Mouse (Mus musculus) midbrain, embryonic 11.5 days (tissue): Measurements from ENCODE around the gene Gpr65. TPM values are rescaled to one million over a fixed set of nuclear protein-coding genes. Genes with fewer than 3 reads are reported as not detected.
A peak's percentile ranks its signal among the peaks of the same experiment; 100 is the strongest.
"Not testable (repeated sequence)": the region's sequence is repeated elsewhere in the genome, so short reads cannot be mapped to it uniquely, and the experiment has no call there.

ENCODE experiments used
- ATAC-seq: fragments of 200-750 bp; cut with Nextera tagmentation; 2 replicates; pipeline ENCODE4 v1.8.0; 2017; ENCODE audit warnings: moderate TSS enrichment, moderate library complexity; ENCODE audit not compliant: low FRiP score
- DNase-seq: peaks from one replicate; pipeline ENCODE4 v3.0.0; 2015; ENCODE audit warnings: low spot score; ENCODE audit errors: missing footprints
- H3K27ac ChIP-seq: fragments of 300-500 bp; sonication (generic); 2 replicates; pipeline ENCODE4 v1.5.1; 2014; ENCODE audit warnings: low read depth, low read length
- H3K27me3 ChIP-seq: fragments of 300-500 bp; sonication (generic); 2 replicates; pipeline ENCODE4 v1.6.1; 2014; ENCODE audit warnings: mild to moderate bottlenecking, low read length, moderate library complexity, mixed read lengths; ENCODE audit not compliant: control insufficient read depth, insufficient read depth
- H3K36me3 ChIP-seq: fragments of 300-500 bp; sonication (generic); 2 replicates; pipeline ENCODE4 v1.6.1; 2014; ENCODE audit warnings: mild to moderate bottlenecking, low read length, moderate library complexity, mixed read lengths; ENCODE audit not compliant: control insufficient read depth, insufficient read depth
- H3K4me1 ChIP-seq: fragments of 300-500 bp; sonication (generic); 2 replicates; pipeline ENCODE4 v1.6.1; 2014; ENCODE audit warnings: low read length; ENCODE audit not compliant: control insufficient read depth, insufficient read depth
- H3K4me2 ChIP-seq: fragments of 300-500 bp; sonication (generic); 2 replicates; pipeline ENCODE4 v1.6.1; 2014; ENCODE audit warnings: mild to moderate bottlenecking, moderate library complexity
- H3K4me3 ChIP-seq: fragments of 300-500 bp; sonication (generic); 2 replicates; pipeline ENCODE4 v1.5.1; 2014; ENCODE audit warnings: low read depth, low read length
- H3K9ac ChIP-seq: fragments of 300-500 bp; sonication (generic); 2 replicates; pipeline ENCODE4 v1.6.1; 2014; ENCODE audit warnings: low read length
- H3K9me3 ChIP-seq: fragments of 300-500 bp; sonication (generic); 2 replicates; pipeline ENCODE4 v1.6.1; 2016; ENCODE audit warnings: low read length; ENCODE audit not compliant: control insufficient read depth
- WGBS: fragments of 180-500 bp; shearing (Covaris S2); extraction: QIAGEN DNeasy Blood & Tissue Kit; methylation state at CpG from one replicate; pipeline ENCODE4 v1.1.7; 2014; 5-methylcytosine and 5-hydroxymethylcytosine counted together
- polyA plus RNA-seq: library from polyadenylated mRNA; unstranded; fragments of >200 nt; fragmentation: Nextera tagmentation; extraction: Ambion mirVana; gene quantifications from 2 replicates; pipeline ENCODE4 v1.2.1, GENCODE M21; 2014

Gene Gpr65
- polyA plus RNA-seq = 0.57 and 0.82 TPM in 2 replicates

- Histone ChIP-seq H3K4me3 (no peak within 1 kb of the TSS), H3K4me2 (no peak within 1 kb of the TSS), H3K27ac (no peak within 1 kb of the TSS), H3K36me3 (no peaks in the 10 kb centered on the region), H3K4me1 (no peaks in the 10 kb centered on the region), H3K9me3 (no peaks in the 10 kb centered on the region), H3K9ac (no peak within 1 kb of the TSS), H3K27me3 (no peaks in the 10 kb centered on the region)
- WGBS = 90% methylated on average over 13 of the region's 13 CpGs
- DNase-seq (peak; percentile 70), ATAC-seq (no peak)
Measured at GRCm38 (mm10) chr12:98268441-98269369, at the start of gene Gpr65. Gpr65 (plus strand) TSS chr12:98268635.

- WGBS = 91% methylated on average over 5 of the region's 5 CpGs
- ATAC-seq = no peak
Measured at GRCm38 (mm10) chr12:98223286-98223685, 45.1 kb upstream of the Gpr65 start.

DNA sequence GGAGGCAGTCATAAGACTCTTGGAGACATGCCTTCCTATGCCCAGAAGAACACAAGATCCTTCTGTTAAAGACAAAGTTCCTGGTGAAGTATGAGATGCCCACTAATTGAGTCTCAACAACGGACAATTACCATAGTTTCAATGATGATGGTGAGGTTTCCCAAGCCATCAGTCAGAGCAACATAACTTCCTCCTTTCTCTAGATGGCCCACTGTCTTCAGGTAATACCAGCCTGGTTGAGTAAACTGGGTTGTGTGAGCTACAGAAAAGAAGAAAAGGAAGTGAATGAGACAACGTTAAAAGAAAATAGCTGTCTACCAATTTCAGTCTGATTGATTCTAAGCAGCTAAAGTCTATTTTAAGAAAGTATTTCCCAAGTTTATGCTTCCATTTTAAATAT is 41.4 kb upstream of the Gpr65 start:
- no peak overlapping the region for H3K9ac ChIP-seq
- no peaks in the 10 kb centered on the region for H3K9me3 ChIP-seq
- DNase-seq (peak; percentile 62), ATAC-seq (no peak)
- H3K4me3 ChIP-seq = no peak overlapping the region
- H3K4me2 ChIP-seq = no peak overlapping the region
- no peak overlapping the region for H3K27ac ChIP-seq
- no peaks in the 10 kb centered on the region for H3K4me1 ChIP-seq
- H3K27me3 ChIP-seq = no peaks in the 10 kb centered on the region
- no peaks in the 10 kb centered on the region for H3K36me3 ChIP-seq
- WGBS = 96% methylated on average over 2 of the region's 2 CpGs

More at GRCm38 (mm10) chr12:98223286-98223685, 45.1 kb upstream of the Gpr65 start:
- Histone ChIP-seq H3K9me3 (no peaks in the 10 kb centered on the region), H3K4me3 (no peak overlapping the region), H3K36me3 (no peaks in the 10 kb centered on the region), H3K4me1 (no peaks in the 10 kb centered on the region), H3K9ac (no peak overlapping the region), H3K27me3 (no peaks in the 10 kb centered on the region), H3K4me2 (no peak overlapping the region), H3K27ac (no peak overlapping the region)
- DNase-seq = peak; percentile 28

GRCm38 (mm10) chr12:98238478-98238877 is 30.0 kb upstream of the Gpr65 start:
- H3K4me2 ChIP-seq, H3K9me3 ChIP-seq, H3K4me1 ChIP-seq, H3K4me3 ChIP-seq, H3K9ac ChIP-seq, ATAC-seq, H3K27ac ChIP-seq, H3K27me3 ChIP-seq, H3K36me3 ChIP-seq: not testable (repeated sequence)
- DNase-seq = peak; percentile 44
- 87% methylated on average over 6 of the region's 6 CpGs for WGBS

- 89% methylated on average over 4 of the region's 4 CpGs for WGBS
- H3K27me3 ChIP-seq = no peaks in the 10 kb centered on the region
- no peak overlapping the region for H3K4me2 ChIP-seq
- H3K9ac ChIP-seq = no peak overlapping the region
- no peak overlapping the region for H3K27ac ChIP-seq
- no peaks in the 10 kb centered on the region for H3K36me3 ChIP-seq
- H3K9me3 ChIP-seq = no peaks in the 10 kb centered on the region
- H3K4me1 ChIP-seq = no peaks in the 10 kb centered on the region
- DNase-seq (peak; percentile 65), ATAC-seq (no peak)
- no peak overlapping the region for H3K4me3 ChIP-seq
Measured at GRCm38 (mm10) chr12:98244161-98244560, 24.3 kb upstream of the Gpr65 start.

DNA sequence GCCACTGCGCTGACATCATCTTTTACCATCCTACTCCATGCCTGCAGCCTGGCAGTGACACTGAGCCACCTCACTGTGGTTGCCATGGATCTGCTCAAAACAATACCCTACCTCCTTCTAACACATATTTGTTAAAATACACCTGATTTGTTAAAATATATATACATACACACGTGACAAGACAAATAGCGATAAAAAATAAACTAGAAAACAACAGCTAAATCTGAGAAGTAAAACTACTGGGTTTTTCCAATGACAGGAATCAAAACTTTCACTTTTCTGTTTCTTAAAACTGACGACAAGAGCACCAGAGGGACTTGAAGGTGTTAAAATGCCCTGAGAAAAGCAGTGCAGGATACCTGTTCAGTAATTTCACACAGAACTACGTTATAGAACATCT is 23.6 kb upstream of the Gpr65 start:
- Histone ChIP-seq H3K4me1 (no peaks in the 10 kb centered on the region), H3K9ac (no peak overlapping the region), H3K4me3 (no peak overlapping the region), H3K4me2 (no peak overlapping the region), H3K36me3 (no peaks in the 10 kb centered on the region), H3K9me3 (no peaks in the 10 kb centered on the region), H3K27ac (no peak overlapping the region), H3K27me3 (no peaks in the 10 kb centered on the region)
- DNase-seq = no peak
- 90% methylated on average over 5 of the region's 5 CpGs for WGBS
- ATAC-seq = no peak

DNA sequence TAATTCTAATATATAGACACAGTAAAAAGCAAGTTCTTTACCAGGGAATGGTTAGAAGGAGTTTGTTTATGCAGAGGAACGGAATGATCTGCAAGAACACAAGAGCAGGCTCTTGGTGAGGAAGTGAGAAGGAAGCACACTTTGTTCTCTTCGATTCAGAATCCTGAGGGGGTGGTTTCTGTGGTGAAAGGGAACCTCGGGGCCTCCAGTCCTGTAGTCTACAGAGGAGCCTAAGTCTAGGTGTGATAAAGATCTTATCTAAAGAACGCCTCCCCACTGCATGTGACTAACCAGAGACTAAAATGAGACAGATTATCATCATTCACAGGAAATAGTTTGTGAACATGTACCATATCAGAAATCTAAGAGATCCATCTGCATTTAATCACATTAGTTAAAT is 21.6 kb upstream of the Gpr65 start:
- Histone ChIP-seq H3K9ac (no peak overlapping the region), H3K27ac (no peak overlapping the region), H3K4me3 (no peak overlapping the region), H3K4me1 (no peaks in the 10 kb centered on the region), H3K4me2 (no peak overlapping the region), H3K27me3 (no peaks in the 10 kb centered on the region), H3K36me3 (no peaks in the 10 kb centered on the region), H3K9me3 (no peaks in the 10 kb centered on the region)
- 90% methylated on average over 4 of the region's 4 CpGs for WGBS
- no peak for DNase-seq
- no peak for ATAC-seq

- no peaks in the 10 kb centered on the region for H3K9me3 ChIP-seq
- no peaks in the 10 kb centered on the region for H3K36me3 ChIP-seq
- H3K4me2 ChIP-seq = no peak overlapping the region
- no peaks in the 10 kb centered on the region for H3K4me1 ChIP-seq
- no peak overlapping the region for H3K4me3 ChIP-seq
- DNase-seq (peak; percentile 66), ATAC-seq (no peak)
- H3K27ac ChIP-seq = no peak overlapping the region
- no peaks in the 10 kb centered on the region for H3K27me3 ChIP-seq
- H3K9ac ChIP-seq = no peak overlapping the region
- 62% methylated on average over 3 of the region's 3 CpGs for WGBS
Measured at GRCm38 (mm10) chr12:98249671-98250070, 18.8 kb upstream of the Gpr65 start.

GRCm38 (mm10) chr12:98250327-98250726 is 18.1 kb upstream of the Gpr65 start:
- Histone ChIP-seq H3K4me1 (no peaks in the 10 kb centered on the region), H3K27ac (no peak overlapping the region), H3K36me3 (no peaks in the 10 kb centered on the region), H3K9ac (no peak overlapping the region), H3K4me3 (no peak overlapping the region), H3K9me3 (no peaks in the 10 kb centered on the region), H3K27me3 (no peaks in the 10 kb centered on the region), H3K4me2 (no peak overlapping the region)
- ATAC-seq (no peak), DNase-seq (peak; percentile 35)
- 89% methylated on average over 8 of the region's 8 CpGs for WGBS
